Mouse (Mus musculus) bone marrow, adult 2 months (tissue): Measurements from ENCODE around the gene Cdc42bpb. TPM values are rescaled to one million over a fixed set of nuclear protein-coding genes. Genes with fewer than 3 reads are reported as not detected.

Experiments
- H3K27ac ChIP-seq: fragments of 200-500 bp; 2 replicates; pipeline ENCODE4 v1.5.1; 2012; ENCODE audit warnings: low read depth, mild to moderate bottlenecking, control low read depth, inconsistent platforms, low read length; ENCODE audit not compliant: control insufficient read depth, poor library complexity, insufficient read depth
- H3K4me1 ChIP-seq: fragments of 200-500 bp; 2 replicates; pipeline ENCODE4 v1.6.1; 2011; ENCODE audit warnings: low read length; ENCODE audit not compliant: control insufficient read depth, insufficient read depth
- H3K4me3 ChIP-seq: fragments of 200-500 bp; replicated peaks from 2 replicates; pipeline ENCODE3; 2011; ENCODE audit warnings: mild to moderate bottlenecking, low read depth, low read length, control low read depth; ENCODE audit not compliant: control insufficient read depth
- CTCF ChIP-seq: fragments of 200-500 bp; IDR thresholded peaks from 2 replicates; pipeline ENCODE4 v1.5.1; 2011; ENCODE audit warnings: low read length, control low read depth; ENCODE audit not compliant: control insufficient read depth, insufficient read depth
- POLR2A ChIP-seq: fragments of 200-500 bp; IDR thresholded peaks from 2 replicates; pipeline ENCODE4 v1.6.1; 2011; ENCODE audit warnings: low read depth, mild to moderate bottlenecking, control low read depth, low read length, borderline replicate concordance; ENCODE audit not compliant: control insufficient read depth
- whole genome bisulfite sequencing: fragments of 180-500 bp; shearing (Covaris S2); methylation state at CpG from one replicate; pipeline ENCODE4 v1.1.7; 2018; 5-methylcytosine and 5-hydroxymethylcytosine counted together
- polyA plus RNA-seq: library from polyadenylated mRNA; stranded (reverse); fragments of >200 nt; gene quantifications from 2 replicates; pipeline ENCODE4 v1.2.4, GENCODE M21; 2011; ENCODE audit warnings: low replicate concordance; ENCODE audit not compliant: missing spikeins, insufficient read depth, insufficient read length

The Cdc42bpb gene
- polyA plus RNA-seq, 1 experiment: 20.1 TPM

- 9% methylated on average over 1 of the region's 1 CpGs for WGBS
- no peak overlapping the region for H3K27ac ChIP-seq
- H3K4me1 ChIP-seq: no peaks in the 10 kb centered on the region
- no peak overlapping the region for H3K4me3 ChIP-seq
- TF ChIP-seq POLR2A (no peak), CTCF (no peak)
Measured at GRCm38 (mm10) chr12:111343956-111344355, 33.6 kb downstream of the Cdc42bpb start.

DNA sequence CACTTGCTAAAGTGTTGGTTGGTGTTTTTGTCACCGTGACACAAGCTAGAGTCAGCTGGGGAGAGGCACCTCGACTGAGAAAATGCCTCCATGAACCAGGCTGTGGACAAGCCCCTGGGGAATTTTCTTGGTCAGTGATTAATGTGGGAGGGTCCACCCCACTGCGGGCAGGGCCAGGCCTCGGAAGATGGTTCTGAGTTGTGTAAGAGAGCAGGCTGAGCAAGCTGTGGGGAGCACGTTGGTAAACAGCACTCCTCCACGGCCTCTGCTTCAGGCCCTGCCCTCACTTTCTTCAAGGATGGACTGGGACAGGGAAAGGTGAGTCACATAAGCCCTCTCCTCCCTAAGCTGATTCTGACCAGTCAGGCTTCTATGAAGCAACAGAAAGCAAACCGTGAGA is 36.8 kb downstream of the Cdc42bpb start:
- 78% methylated on average over 7 of the region's 7 CpGs for WGBS
- no peak for TF ChIP-seq POLR2A
- TF ChIP-seq CTCF: no peak
- H3K4me3 ChIP-seq: no peak overlapping the region
- H3K4me1 ChIP-seq: no peaks in the 10 kb centered on the region
- H3K27ac ChIP-seq: no peak overlapping the region

GRCm38 (mm10) chr12:111337864-111338354 is 39.6 kb downstream of the Cdc42bpb start:
- no peak overlapping the region for H3K27ac ChIP-seq
- H3K4me1 ChIP-seq: no peaks in the 10 kb centered on the region
- WGBS: 68% methylated on average over 15 of the region's 15 CpGs
- TF ChIP-seq CTCF: no peak
- no peak for TF ChIP-seq POLR2A
- H3K4me3 ChIP-seq: no peak overlapping the region

DNA sequence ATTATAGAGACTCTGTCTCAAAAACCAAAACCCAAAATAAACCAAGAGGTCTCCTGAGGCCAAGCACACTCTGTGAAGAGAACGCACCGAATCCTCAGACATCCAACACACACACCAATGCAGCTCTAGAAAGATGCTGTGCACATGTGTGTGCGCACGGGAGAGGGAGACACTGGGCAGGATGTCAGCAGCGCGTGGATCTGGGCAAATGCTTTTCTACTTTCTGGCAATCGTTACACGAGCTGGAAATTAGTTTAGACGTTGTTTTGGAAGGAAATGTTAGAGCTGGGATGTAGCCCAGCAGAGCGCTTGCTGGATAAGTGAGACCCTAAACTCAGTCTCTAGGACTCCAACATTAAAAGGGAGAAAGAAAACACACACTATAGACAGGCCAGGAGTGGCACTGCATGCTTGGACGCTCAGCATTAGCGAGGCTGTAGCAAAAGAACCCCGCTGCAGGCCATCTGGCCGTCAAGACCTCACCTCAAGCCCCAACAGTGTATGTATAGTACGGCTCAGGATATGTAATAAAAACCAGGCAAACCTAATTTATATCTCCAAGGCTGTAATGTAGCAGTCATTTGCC is 44.4 kb downstream of the Cdc42bpb start:
- 84% methylated on average over 15 of the region's 15 CpGs for WGBS
- H3K4me3 ChIP-seq: no peak overlapping the region
- TF ChIP-seq CTCF (no peak), POLR2A (no peak)
- H3K4me1 ChIP-seq: no peaks in the 10 kb centered on the region
- H3K27ac ChIP-seq: no peak overlapping the region

GRCm38 (mm10) chr12:111332443-111332842 is 45.1 kb downstream of the Cdc42bpb start:
- TF ChIP-seq POLR2A: no peak
- TF ChIP-seq CTCF: no peak
- WGBS: 84% methylated on average over 11 of the region's 11 CpGs
- Histone ChIP-seq H3K27ac (no peak overlapping the region), H3K4me1 (no peaks in the 10 kb centered on the region), H3K4me3 (no peak overlapping the region)

- H3K27ac ChIP-seq: no peak overlapping the region
- 88% methylated on average over 9 of the region's 9 CpGs for WGBS
- TF ChIP-seq CTCF: no peak
- no peak for TF ChIP-seq POLR2A
- no peaks in the 10 kb centered on the region for H3K4me1 ChIP-seq
- H3K4me3 ChIP-seq: no peak overlapping the region
Measured at GRCm38 (mm10) chr12:111331573-111331972, 45.9 kb downstream of the Cdc42bpb start.

DNA sequence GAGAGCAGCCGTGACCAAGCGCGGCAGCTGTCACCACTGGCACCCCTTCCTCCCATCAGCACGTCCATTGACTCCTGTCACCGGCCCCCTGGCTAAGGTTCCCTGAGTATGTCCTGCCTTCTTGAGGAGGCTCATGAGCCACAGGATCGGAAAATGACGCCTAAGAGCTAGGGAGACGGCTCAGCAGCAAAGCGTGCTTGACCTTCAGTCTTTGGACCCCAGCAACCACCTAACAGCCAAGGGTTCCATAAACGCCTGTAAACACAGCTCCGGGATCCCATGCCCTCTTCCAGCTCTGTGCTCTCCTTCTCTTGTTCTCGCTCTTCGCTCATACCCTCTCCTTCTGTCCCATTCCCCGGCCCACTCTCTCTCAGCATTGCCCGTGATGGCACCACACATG is 48.2 kb downstream of the Cdc42bpb start:
- 88% methylated on average over 15 of the region's 15 CpGs for WGBS
- no peaks in the 10 kb centered on the region for H3K4me1 ChIP-seq
- no peak overlapping the region for H3K4me3 ChIP-seq
- TF ChIP-seq POLR2A (no peak), CTCF (no peak)
- no peak overlapping the region for H3K27ac ChIP-seq

- H3K4me3 ChIP-seq: no peak overlapping the region
- 51% methylated on average over 6 of the region's 6 CpGs for WGBS
- TF ChIP-seq CTCF: 0 out of 2 replicates have a peak, but pooled peaks have one; percentile 9
- no peak for TF ChIP-seq POLR2A
- H3K4me1 ChIP-seq: no peaks in the 10 kb centered on the region
- no peak overlapping the region for H3K27ac ChIP-seq
Measured at GRCm38 (mm10) chr12:111328360-111328759, 49.2 kb downstream of the Cdc42bpb start.

- 86% methylated on average over 18 of the region's 18 CpGs for WGBS
- Histone ChIP-seq H3K4me3 (no peak overlapping the region), H3K27ac (no peak overlapping the region), H3K4me1 (no peaks in the 10 kb centered on the region)
- TF ChIP-seq POLR2A: no peak
- no peak for TF ChIP-seq CTCF
Measured at GRCm38 (mm10) chr12:111325744-111326424, 51.6 kb downstream of the Cdc42bpb start.
